Mouse (Mus musculus) bone marrow macrophage, adult 2 months (primary cell): ENCODE measurements around the gene Slamf8. TPM values are rescaled to one million over a fixed set of nuclear protein-coding genes. Genes with fewer than 3 reads are reported as not detected.

Experiments
- H3K27ac ChIP-seq: 2 replicates; pipeline ENCODE4 v1.5.1; 2012; ENCODE audit warnings: low read depth, low read length; ENCODE audit not compliant: insufficient read depth
- H3K4me1 ChIP-seq: 2 replicates; pipeline ENCODE4 v1.6.1; 2012; ENCODE audit warnings: low read length; ENCODE audit not compliant: control insufficient read depth, insufficient read depth
- H3K4me3 ChIP-seq: 2 replicates; pipeline ENCODE4 v1.5.1; 2012; ENCODE audit warnings: mild to moderate bottlenecking, low read length, moderate library complexity; ENCODE audit not compliant: insufficient read depth
- CTCF ChIP-seq: IDR thresholded peaks from 2 replicates; pipeline ENCODE4 v1.5.1; 2012; ENCODE audit warnings: low read depth, mild to moderate bottlenecking, low read length, moderate library complexity
- POLR2A ChIP-seq: IDR thresholded peaks from 2 replicates; pipeline ENCODE4 v1.6.1; 2012; ENCODE audit warnings: mild to moderate bottlenecking, low read depth, low read length, borderline replicate concordance
- polyA plus RNA-seq: library from polyadenylated mRNA; stranded (reverse); fragments of >200 nt; gene quantifications from 2 replicates; pipeline ENCODE4 v1.2.4, GENCODE M21; 2012; ENCODE audit not compliant: missing spikeins, insufficient read depth, insufficient read length

Gene Slamf8
- polyA plus RNA-seq, 1 experiment, result 4.0 TPM

- TF ChIP-seq CTCF (no peak), POLR2A (no peak)
- Histone ChIP-seq H3K4me3 (no peak overlapping the region), H3K27ac (no peak overlapping the region), H3K4me1 (no peaks in the 10 kb centered on the region)
These were observed 33.7 kb upstream of the Slamf8 start for GRCm38 (mm10) chr1:172624081-172624480.

GRCm38 (mm10) chr1:172623599-172623998 lies 33.2 kb upstream of the Slamf8 start:
- no peaks in the 10 kb centered on the region for H3K4me1 ChIP-seq
- TF ChIP-seq POLR2A (no peak), CTCF (no peak)
- no peak overlapping the region for H3K27ac ChIP-seq
- H3K4me3 ChIP-seq, result no peak overlapping the region

- TF ChIP-seq CTCF (peak; percentile 90), POLR2A (no peak)
- no peak overlapping the region for H3K4me3 ChIP-seq
- H3K4me1 ChIP-seq, result no peaks in the 10 kb centered on the region
- no peak overlapping the region for H3K27ac ChIP-seq
These were observed 28.9 kb upstream of the Slamf8 start for GRCm38 (mm10) chr1:172619235-172619634.

- TF ChIP-seq CTCF (no peak), POLR2A (no peak)
- H3K4me1 ChIP-seq, result no peaks in the 10 kb centered on the region
These were observed 27.8 kb upstream of the Slamf8 start for GRCm38 (mm10) chr1:172618141-172618540.

GRCm38 (mm10) chr1:172617365-172618076 lies 27.2 kb upstream of the Slamf8 start:
- no peak overlapping the region for H3K27ac ChIP-seq
- H3K4me1 ChIP-seq, result no peaks in the 10 kb centered on the region
- TF ChIP-seq POLR2A, result no peak
- no peak for TF ChIP-seq CTCF
- no peak overlapping the region for H3K4me3 ChIP-seq

More at GRCm38 (mm10) chr1:172618141-172618540, 27.8 kb upstream of the Slamf8 start:
- no peak overlapping the region for H3K4me3 ChIP-seq
- H3K27ac ChIP-seq, result no peak overlapping the region

GRCm38 (mm10) chr1:172616537-172617300 lies 26.4 kb upstream of the Slamf8 start:
- no peak overlapping the region for H3K4me3 ChIP-seq
- TF ChIP-seq CTCF, result no peak
- no peak for TF ChIP-seq POLR2A
- no peak overlapping the region for H3K27ac ChIP-seq
- H3K4me1 ChIP-seq, result no peaks in the 10 kb centered on the region

GRCm38 (mm10) chr1:172615412-172615811 lies 25.0 kb upstream of the Slamf8 start:
- no peak for TF ChIP-seq CTCF
- no peak for TF ChIP-seq POLR2A
- Histone ChIP-seq H3K27ac (no peak overlapping the region), H3K4me1 (no peaks in the 10 kb centered on the region), H3K4me3 (no peak overlapping the region)

- Histone ChIP-seq H3K27ac (no peak overlapping the region), H3K4me3 (no peak overlapping the region), H3K4me1 (no peaks in the 10 kb centered on the region)
- TF ChIP-seq POLR2A (no peak), CTCF (no peak)
These were observed 24.3 kb upstream of the Slamf8 start for GRCm38 (mm10) chr1:172614654-172615053.

GRCm38 (mm10) chr1:172612745-172613144 lies 22.4 kb upstream of the Slamf8 start:
- Histone ChIP-seq H3K4me3 (no peak overlapping the region), H3K27ac (no peak overlapping the region), H3K4me1 (no peaks in the 10 kb centered on the region)
- TF ChIP-seq POLR2A (no peak), CTCF (peak; percentile 16; the same call in 1 of the 2 replicates)

- TF ChIP-seq POLR2A (no peak), CTCF (no peak)
- no peaks in the 10 kb centered on the region for H3K4me1 ChIP-seq
- no peak overlapping the region for H3K4me3 ChIP-seq
- H3K27ac ChIP-seq, result no peak overlapping the region
These were observed 20.9 kb upstream of the Slamf8 start for GRCm38 (mm10) chr1:172611304-172611703.
